Mouse (Mus musculus): Measurements from ENCODE around the gene Plekhs1. TPM values are rescaled to one million over a fixed set of nuclear protein-coding genes. Genes with fewer than 3 reads are reported as not detected.

Plekhs1 gene
- total and polyA plus RNA-seq, 3 experiments: 0.84 to 0.85 TPM; not detected in 1

GRCm38 (mm10) chr19:56438357-56439071 lies 22.9 kb upstream of the Plekhs1 start:
- H3K36me3 ChIP-seq (ENCODE audit: control insufficient read depth in 1 of 2, insufficient read depth in 2 of 2, low read length in 2 of 2): peaks cover 18 to 22% of the 10 kb centered on the region in 2 experiments
- no peaks in the 10 kb centered on the region for H3K9me3 ChIP-seq (replicated peaks; ENCODE audit: insufficient read depth, low read length)
- DNase-seq (ENCODE audit: low read depth, low spot score): no peak
- no peak overlapping the region for H3K4me3 ChIP-seq (ENCODE audit: control insufficient read depth in 1 of 2, insufficient read depth in 1 of 2, low read depth in 2 of 2, low read length in 2 of 2)
- peaks cover 15 to 20% of the 10 kb centered on the region in 2 experiments for H3K4me1 ChIP-seq (ENCODE audit: control insufficient read depth in 1 of 2, insufficient read depth in 2 of 2, low read length in 2 of 2)
- H3K79me2 ChIP-seq (ENCODE audit: control insufficient read depth, insufficient read depth, low read length, poor library complexity): no peaks in the 10 kb centered on the region
- TF ChIP-seq POLR2A (IDR thresholded peaks at IDR 0.05; ENCODE audit: control insufficient read depth in 1 of 2, insufficient read depth in 1 of 2, low read depth in 1 of 2, low read length in 2 of 2, poor library complexity in 1 of 2) (no peak), ZMIZ1 (IDR thresholded peaks at IDR 0.05; ENCODE audit: low read depth, low read length) (0 out of 2 replicates have a peak, but pooled peaks have one; percentile 52), SIN3A (IDR thresholded peaks at IDR 0.05; ENCODE audit: low read length) (no peak), JUND (IDR thresholded peaks at IDR 0.05; ENCODE audit: low read depth, low read length) (no peak)
- no peak overlapping the region for H3K9ac ChIP-seq (ENCODE audit: control insufficient read depth, low read depth, low read length, poor library complexity, severe bottlenecking)
- peak overlapping the region; percentile 78 for H3K27ac ChIP-seq (ENCODE audit: control insufficient read depth, low read depth, low read length)
- no peaks in the 10 kb centered on the region for H3K27me3 ChIP-seq (ENCODE audit: control insufficient read depth in 1 of 2, insufficient read depth in 2 of 2, low read length in 2 of 2)

- peaks cover 15 to 20% of the 10 kb centered on the region in 2 experiments for H3K4me1 ChIP-seq (ENCODE audit: control insufficient read depth in 1 of 2, insufficient read depth in 2 of 2, low read length in 2 of 2)
- no peaks in the 10 kb centered on the region for H3K79me2 ChIP-seq (ENCODE audit: control insufficient read depth, insufficient read depth, low read length, poor library complexity)
- H3K36me3 ChIP-seq (ENCODE audit: control insufficient read depth in 1 of 2, insufficient read depth in 2 of 2, low read length in 2 of 2): peaks cover 14 to 22% of the 10 kb centered on the region in 2 experiments
- H3K27ac ChIP-seq (ENCODE audit: control insufficient read depth, low read depth, low read length): peak overlapping the region; percentile 78
- no peak overlapping the region for H3K4me3 ChIP-seq (ENCODE audit: control insufficient read depth in 1 of 2, insufficient read depth in 1 of 2, low read depth in 2 of 2, low read length in 2 of 2)
- no peak overlapping the region for H3K9ac ChIP-seq (ENCODE audit: control insufficient read depth, low read depth, low read length, poor library complexity, severe bottlenecking)
- no peaks in the 10 kb centered on the region for H3K27me3 ChIP-seq (ENCODE audit: control insufficient read depth in 1 of 2, insufficient read depth in 2 of 2, low read length in 2 of 2)
- H3K9me3 ChIP-seq (replicated peaks; ENCODE audit: insufficient read depth, low read length): no peaks in the 10 kb centered on the region
- peak; percentile 93 for DNase-seq (ENCODE audit: low read depth, low spot score)
- peak; percentile 91; the same call in 1 of the 2 replicates for TF ChIP-seq MAZ (IDR thresholded peaks at IDR 0.05; ENCODE audit: low read depth, low read length)
- TF ChIP-seq ZKSCAN1 (IDR thresholded peaks at IDR 0.05; ENCODE audit: low read depth, low read length): peak; percentile 55; the same call in 1 of the 2 replicates
- TF ChIP-seq CHD2 (IDR thresholded peaks at IDR 0.05; ENCODE audit: low read length): peak; percentile 89
- peak; percentile 55; the same call in 1 of the 2 replicates for TF ChIP-seq KAT2A (conservative IDR thresholded peaks at IDR 0.05; ENCODE audit: low read depth, low read length)
- TF ChIP-seq BHLHE40 (IDR thresholded peaks at IDR 0.05; ENCODE audit: borderline replicate concordance, low read depth, low read length): peak; percentile 91
- TF ChIP-seq USF1 (IDR thresholded peaks at IDR 0.05; ENCODE audit: low read depth, low read length): peak; percentile 14
- TF ChIP-seq NRF1 (IDR thresholded peaks at IDR 0.05; ENCODE audit: insufficient read depth, low read depth, low read length, poor library complexity, severe bottlenecking): no peak
- TF ChIP-seq E2F4 (IDR thresholded peaks at IDR 0.05; ENCODE audit: borderline replicate concordance, low read depth, low read length): peak; percentile 85
- 0 out of 2 replicates have a peak, but pooled peaks have one; percentile 24 for TF ChIP-seq SMC3 (IDR thresholded peaks at IDR 0.05; ENCODE audit: low read depth, low read length)
- peak; percentile 68 for TF ChIP-seq ZNF384 (IDR thresholded peaks at IDR 0.05; ENCODE audit: low read depth, low read length)
- TF ChIP-seq MEF2A (IDR thresholded peaks at IDR 0.05; ENCODE audit: extremely low read depth, insufficient replicate concordance, low read depth, low read length, poor library complexity, severe bottlenecking): no peak
- TF ChIP-seq TBP (IDR thresholded peaks at IDR 0.05; ENCODE audit: low read depth, low read length): peak; percentile 58; the same call in 1 of the 2 replicates
- TF ChIP-seq ELF1 (IDR thresholded peaks at IDR 0.05; ENCODE audit: low read depth, low read length): peak; percentile 64; the same call in 1 of the 2 replicates
- no peak for TF ChIP-seq POLR2AphosphoS5 (IDR thresholded peaks at IDR 0.05; ENCODE audit: borderline replicate concordance, low read depth, low read length)
- peak; percentile 72 for TF ChIP-seq MYB (IDR thresholded peaks at IDR 0.05; ENCODE audit: low read depth, low read length)
- peak; percentile 99 for TF ChIP-seq GATA1 (IDR thresholded peaks at IDR 0.05; ENCODE audit: low read depth, low read length)
- peak; percentile 97 for TF ChIP-seq ETS1 (IDR thresholded peaks at IDR 0.05; ENCODE audit: low read depth, low read length)
- peak; percentile 99 for TF ChIP-seq EP300 (IDR thresholded peaks at IDR 0.05; ENCODE audit: low read depth in 1 of 2, low read length in 2 of 2)
- TF ChIP-seq USF2 (IDR thresholded peaks at IDR 0.05; ENCODE audit: borderline replicate concordance in 1 of 2, insufficient read depth in 1 of 2, low read depth in 1 of 2, low read length in 2 of 2): no peak
- TF ChIP-seq UBTF (IDR thresholded peaks at IDR 0.05; ENCODE audit: borderline replicate concordance, insufficient read depth, low read depth, low read length): no peak
- TF ChIP-seq TAL1 (IDR thresholded peaks at IDR 0.05; ENCODE audit: low read length): peak; percentile 94
- peak; percentile 88 for TF ChIP-seq MYC (IDR thresholded peaks at IDR 0.05; ENCODE audit: low read depth, low read length)
- peak; percentile 15; the same call in 1 of the 2 replicates for TF ChIP-seq ZC3H11A (IDR thresholded peaks at IDR 0.05; ENCODE audit: low read depth, low read length)
- peak; percentile 99 for TF ChIP-seq TCF12 (IDR thresholded peaks at IDR 0.05; ENCODE audit: low read depth, low read length)
- TF ChIP-seq GABPA (IDR thresholded peaks at IDR 0.05; ENCODE audit: low read depth, low read length): peak; percentile 39; the same call in 1 of the 2 replicates
Measured at GRCm38 (mm10) chr19:56439072-56439434, 22.4 kb upstream of the Plekhs1 start.
